Mouse (Mus musculus) kidney, adult 8-10 months (tissue): ENCODE data around the gene Plscr4.

Experiments used
- DNase-seq, 2 experiments: peaks; one replicate each; pipeline ENCODE4 v3.0.0; 2022

Gene Plscr4

DNA sequence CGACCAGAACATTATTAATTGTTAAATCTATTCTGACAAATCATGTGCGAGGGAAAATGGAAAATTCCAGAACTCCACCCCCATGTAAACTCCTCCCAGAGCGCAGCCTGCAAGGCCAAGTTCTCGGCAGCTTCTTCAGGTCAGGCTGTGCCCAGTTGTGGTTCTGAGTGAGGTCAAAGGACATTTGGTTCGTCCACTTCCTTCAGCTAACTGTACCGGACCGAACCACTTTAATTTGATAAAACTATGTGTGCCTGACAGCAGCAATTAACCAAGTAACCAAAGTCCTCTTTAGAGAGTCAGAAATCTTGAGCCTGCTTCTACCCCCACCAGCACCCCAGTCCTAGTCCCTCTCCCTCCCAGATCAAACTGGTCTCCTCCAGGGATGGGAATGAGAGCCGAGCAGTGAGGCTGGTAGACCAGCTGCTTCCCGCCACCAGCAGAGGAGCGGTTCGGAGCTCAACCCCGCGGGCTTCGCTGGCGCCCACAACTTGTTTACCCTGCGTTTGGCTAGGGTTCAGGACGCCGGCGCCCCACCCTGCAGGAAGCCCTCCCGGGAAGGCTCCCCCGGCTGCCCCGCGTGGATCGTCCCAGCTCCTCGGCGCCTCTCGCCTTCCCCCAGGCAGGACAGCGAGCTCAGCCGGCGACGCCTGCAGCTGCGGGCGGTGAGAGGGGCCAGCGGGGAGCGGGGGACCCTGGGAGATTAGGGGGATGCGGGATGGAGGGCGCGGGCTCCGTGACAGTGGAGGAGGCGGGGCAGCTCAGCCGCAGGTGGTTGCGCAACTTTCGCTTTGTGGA is at the start of gene Plscr4:
Plscr4 (plus strand) TSS at position 113 of the 798 bp plus-strand sequence.
- peak; percentile 79 to 82 for DNase-seq

- DNase-seq = no peak
These were observed 46.9 kb upstream of the Plscr4 start for GRCm38 (mm10) chr9:92410225-92410624.

DNA sequence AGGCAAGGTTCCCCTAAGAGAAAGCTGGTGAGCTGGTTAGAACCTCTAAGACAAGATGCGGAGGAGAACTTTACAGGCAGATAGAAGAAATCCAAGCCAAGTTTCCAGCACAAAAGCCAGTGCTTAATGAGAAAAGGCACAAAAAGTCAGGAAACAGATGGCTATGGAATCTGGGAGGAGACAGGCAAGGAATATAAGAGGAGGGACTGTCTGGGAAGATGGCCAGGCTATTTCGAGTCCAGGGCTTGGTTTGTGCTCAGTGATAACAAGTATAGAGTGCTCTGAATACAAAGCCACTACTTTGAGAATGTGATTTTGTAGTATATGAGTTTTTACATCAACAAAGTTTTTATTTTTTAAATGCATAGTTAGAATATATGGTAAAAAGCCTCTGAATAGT is 45.1 kb upstream of the Plscr4 start:
- no peak for DNase-seq

- DNase-seq = no peak
These were observed 43.5 kb upstream of the Plscr4 start for GRCm38 (mm10) chr9:92413684-92414083.

GRCm38 (mm10) chr9:92437781-92438180 is 19.4 kb upstream of the Plscr4 start:
- no peak for DNase-seq

- DNase-seq = no peak
These were observed 15.7 kb upstream of the Plscr4 start for GRCm38 (mm10) chr9:92441468-92441867.

DNA sequence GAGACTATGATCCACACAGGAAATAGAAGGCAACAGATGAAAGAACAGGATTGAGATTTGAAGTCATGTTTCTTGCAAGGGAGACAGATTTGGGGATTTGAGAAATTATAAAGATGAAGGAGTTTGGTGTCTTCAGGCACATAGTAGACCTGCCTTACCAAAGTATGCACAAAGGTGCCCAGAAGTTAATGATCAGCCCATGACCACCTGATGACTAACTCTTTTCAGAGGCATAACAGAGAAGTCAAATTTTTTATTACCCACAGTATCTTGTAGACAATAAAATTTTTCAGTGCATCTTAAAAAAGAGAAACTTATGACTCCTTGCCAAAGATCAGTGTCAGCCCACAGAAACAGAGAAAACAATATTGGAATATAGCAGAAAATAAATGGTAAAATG is 12.6 kb upstream of the Plscr4 start:
- peak in 1 of 2 experiments; percentile 21 for DNase-seq

DNA sequence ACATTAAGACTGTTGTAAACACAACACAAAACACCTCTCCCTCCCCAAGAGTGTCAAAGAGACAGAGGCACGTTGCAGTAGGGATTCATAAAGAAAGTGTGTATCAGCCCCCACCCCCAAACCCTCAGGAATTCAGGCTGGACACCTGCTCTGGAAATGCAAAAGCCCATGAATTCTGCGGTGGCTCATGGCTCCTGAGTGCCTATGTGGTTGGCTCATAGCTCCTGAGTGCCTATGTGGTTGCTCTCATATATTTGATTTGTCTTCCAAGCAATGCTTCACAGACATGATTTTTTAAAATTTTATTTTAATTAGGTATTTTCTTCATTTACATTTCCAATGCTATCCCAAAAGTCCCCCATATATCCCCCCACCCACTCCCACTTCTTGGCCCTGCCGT is 568 bp upstream of the Plscr4 start:
- DNase-seq = no peak

- no peak for DNase-seq
These were observed 858 bp downstream of the Plscr4 start for GRCm38 (mm10) chr9:92458059-92458402.

DNA sequence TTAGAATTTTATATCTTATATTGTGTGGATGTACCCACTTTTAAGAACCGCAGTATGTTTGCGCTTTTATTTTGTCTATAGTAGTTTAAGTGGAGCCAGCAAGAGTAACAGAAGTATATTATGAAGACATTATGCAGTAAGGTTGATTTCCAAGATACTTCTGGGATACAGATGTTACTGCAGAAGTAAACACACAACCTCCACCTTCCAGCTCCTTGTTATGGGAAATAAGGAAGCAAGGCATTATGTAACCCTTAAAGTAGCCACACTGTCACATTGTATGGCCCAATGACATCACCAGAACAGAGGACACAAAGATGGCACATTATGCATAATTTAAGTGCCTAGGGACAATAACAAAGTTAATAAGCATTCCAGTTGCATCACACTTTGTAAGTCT is 1.2 kb downstream of the Plscr4 start:
- DNase-seq = no peak

DNA sequence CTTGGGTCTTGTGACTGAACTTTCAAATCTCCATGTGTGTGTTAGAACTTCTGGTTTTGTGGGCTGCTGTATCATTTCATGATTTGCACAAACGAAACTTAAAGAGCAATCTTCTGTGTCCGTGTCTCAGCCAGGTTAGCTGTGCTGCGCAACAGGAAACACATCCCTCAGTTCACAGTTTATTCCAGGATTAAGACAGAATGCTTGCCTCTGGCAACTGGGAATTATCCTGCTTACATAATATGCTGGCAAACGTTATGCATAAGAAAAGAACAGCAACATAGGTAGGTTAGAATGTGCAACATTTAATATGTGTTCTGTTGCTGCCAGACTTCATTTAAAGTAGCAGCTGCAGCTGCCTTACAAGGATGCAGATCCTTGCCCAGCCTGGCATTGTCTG is 10.6 kb downstream of the Plscr4 start:
- DNase-seq = no peak

DNA sequence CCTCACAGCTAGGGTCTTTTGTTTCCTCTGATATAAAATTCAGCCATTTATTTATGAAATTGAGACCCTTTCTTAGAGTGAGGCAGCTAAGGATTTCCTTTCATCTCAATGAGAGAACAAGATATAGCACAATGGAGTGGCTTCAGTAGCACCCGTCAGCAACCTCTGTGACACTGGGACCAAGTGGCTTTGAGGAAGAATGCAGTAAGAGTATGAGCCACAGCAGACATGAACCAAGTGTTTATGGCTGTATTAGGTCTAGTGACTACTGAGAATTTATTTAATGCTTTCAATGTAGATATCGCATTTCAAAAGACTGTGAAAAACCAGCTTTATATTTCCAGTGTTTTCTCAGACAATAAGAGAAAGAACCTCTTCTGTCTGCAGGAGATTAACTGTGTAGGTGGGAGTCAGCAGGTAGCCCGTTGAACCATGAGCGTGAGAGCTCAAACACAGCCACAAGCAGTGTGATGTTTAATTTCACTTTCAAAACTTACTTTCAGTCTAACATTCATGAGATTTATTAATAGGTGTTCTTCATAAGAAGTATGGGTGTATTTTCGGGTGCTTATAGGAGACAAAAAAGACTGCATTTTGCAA is 15.2 kb downstream of the Plscr4 start:
- DNase-seq = no peak

- DNase-seq = no peak
These were observed 16.0 kb downstream of the Plscr4 start for GRCm38 (mm10) chr9:92473178-92473577.

- DNase-seq = no peak
These were observed 17.1 kb downstream of the Plscr4 start for GRCm38 (mm10) chr9:92474244-92474643.

DNA sequence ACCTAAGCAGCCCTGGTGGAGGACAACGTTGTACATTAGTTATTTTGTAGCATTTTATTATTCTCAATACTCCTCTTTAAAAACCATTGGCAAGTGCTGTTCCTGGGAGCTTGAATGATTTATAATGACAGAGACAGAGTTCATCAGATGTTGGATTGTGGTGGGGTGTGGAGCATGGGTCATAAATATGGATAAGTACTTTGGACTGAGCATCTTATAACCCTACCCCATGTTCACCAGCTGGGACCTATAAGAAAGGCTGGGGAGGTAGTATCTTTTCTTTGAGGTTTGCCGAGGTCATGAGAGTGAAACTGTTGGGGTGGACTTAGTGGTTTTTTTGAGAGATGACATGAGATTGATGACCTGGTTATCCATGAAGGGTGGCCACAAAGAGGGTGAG is 24.5 kb downstream of the Plscr4 start:
- DNase-seq = no peak

DNA sequence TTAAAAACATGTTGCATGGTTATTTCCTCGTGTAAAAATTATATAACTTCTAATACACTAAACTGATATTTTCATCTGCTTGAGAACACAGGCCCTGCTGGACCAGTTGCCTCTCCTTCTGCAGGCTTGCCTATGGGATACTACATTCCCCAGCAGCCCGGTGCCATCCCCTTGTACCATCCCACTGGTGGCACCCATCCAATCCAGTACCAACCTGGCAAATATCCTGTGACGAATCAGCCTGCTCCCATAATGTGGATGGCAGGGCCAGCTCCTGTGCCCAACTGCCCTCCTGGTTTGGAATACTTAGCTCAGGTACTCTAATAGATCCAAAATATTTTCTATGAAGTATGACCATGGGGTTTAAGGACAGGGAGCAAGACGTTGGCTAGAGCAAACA is 25.4 kb downstream of the Plscr4 start:
- no peak for DNase-seq

- DNase-seq = no peak
These were observed 27.6 kb downstream of the Plscr4 start for GRCm38 (mm10) chr9:92484710-92485267.

GRCm38 (mm10) chr9:92489857-92490256 is 32.7 kb downstream of the Plscr4 start:
- DNase-seq = no peak

- no peak for DNase-seq
These were observed 33.1 kb downstream of the Plscr4 start for GRCm38 (mm10) chr9:92490319-92490718.

DNA sequence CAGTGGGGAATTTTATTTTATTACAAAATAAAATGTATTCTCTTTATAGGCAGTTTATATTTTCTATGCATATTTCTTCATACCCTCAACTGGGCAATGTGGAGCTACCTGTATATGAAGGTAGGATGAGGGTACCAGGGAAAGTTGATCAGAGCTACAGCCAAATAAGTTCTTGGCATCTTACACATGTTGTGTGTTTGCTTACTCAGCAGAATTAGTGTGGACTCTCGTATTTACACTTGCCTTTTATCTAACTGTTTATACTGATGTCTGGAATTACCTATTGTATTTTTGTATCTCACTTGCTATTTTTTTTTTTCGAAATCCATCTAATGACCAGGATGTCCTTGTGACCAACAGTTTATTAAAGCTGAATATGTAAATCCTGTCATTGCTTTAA is 34.1 kb downstream of the Plscr4 start:
- DNase-seq = no peak

DNA sequence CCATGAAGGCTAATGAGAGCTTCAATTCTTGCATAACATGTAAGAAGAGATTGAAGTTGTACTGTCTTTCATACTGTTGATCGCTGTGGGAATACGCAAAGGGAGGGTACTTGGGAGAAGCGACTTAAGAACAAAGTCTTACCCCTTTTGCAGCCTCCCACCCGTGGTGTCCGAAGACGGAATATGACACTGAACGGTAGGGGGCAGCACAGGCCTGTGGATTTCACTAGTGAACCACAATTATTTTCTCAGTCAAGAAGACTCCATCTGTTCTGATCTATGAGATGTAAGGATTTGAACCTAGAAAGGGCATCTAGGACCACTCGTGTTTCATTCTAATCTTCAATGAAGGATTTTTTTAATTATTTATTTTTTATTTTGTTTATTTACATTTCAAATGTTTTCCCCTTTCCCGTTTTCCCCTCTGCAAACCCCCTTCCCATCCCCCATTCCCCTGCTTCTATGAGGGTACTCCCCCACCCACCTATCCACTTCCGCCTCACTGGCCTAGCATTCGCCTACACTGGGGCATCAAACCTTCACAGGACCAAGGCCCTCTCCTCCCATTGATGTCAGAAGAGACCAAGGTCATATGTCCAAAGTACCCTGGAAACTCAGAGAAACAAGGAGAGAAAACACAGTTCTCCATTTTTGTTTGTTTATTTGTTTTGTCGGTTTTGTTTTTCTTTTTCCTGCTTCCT is 42.7 kb downstream of the Plscr4 start:
- DNase-seq = peak; percentile 61 to 89

DNA sequence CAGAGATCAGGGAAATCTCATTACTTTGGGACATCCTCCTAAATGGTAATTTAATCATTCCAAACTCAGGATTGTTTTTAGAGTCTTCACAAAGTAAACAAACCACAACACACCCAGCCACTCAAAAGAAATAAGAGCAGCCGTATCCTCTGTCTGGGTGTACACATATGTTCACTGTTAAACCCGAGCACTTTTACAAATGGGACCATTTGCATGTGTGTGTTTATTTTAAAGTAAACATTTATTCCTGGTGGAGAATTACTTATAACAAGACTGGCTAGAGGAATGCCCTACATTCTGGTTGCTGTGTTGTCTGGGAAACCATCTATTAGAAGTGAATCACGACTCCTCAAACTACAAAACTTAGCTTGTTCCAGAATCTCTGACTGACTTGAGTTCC is 47.1 kb downstream of the Plscr4 start:
- no peak for DNase-seq

DNA sequence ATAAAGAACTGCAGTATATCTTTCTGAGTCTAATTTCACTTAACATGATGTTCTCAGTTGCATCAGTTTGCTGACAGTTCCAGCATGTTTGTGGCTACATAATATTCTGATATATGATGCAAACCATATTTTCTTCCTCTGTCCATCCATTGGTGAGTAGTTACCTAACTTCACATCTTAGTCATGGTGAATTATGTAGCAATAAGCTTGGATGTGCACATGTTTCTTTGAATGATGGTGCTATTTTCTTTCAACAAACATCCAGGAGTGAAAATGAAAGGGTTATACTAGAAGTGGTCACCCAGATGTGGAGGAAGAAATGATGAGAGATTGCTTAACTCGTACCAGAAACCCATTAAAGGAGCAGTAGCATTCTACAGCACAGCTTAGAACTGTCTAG is 47.7 kb downstream of the Plscr4 start:
- no peak for DNase-seq

- DNase-seq = no peak
These were observed 54.5 kb downstream of the Plscr4 start for GRCm38 (mm10) chr9:92511696-92512095.
